Mouse (Mus musculus) urinary bladder, adult 2 months (tissue): ENCODE results near the gene Prpsap1. TPM values are rescaled to one million over a fixed set of nuclear protein-coding genes. Genes with fewer than 3 reads are reported as not detected.
"Not testable (repeated sequence)": the region's sequence is repeated elsewhere in the genome, so short reads cannot be mapped to it uniquely, and the experiment has no call there.

Source experiments
- DNase-seq: peaks from one replicate; pipeline ENCODE4 v3.0.0; 2022; ENCODE audit warnings: low spot score
- polyA plus RNA-seq: library from polyadenylated mRNA; depleted of rRNA; stranded (reverse); fragments of >200 nt; gene quantifications from 2 replicates; pipeline ENCODE4 v1.2.3, GENCODE M21; 2012

Gene Prpsap1
- polyA plus RNA-seq, 1 experiment, result 154 TPM

DNA sequence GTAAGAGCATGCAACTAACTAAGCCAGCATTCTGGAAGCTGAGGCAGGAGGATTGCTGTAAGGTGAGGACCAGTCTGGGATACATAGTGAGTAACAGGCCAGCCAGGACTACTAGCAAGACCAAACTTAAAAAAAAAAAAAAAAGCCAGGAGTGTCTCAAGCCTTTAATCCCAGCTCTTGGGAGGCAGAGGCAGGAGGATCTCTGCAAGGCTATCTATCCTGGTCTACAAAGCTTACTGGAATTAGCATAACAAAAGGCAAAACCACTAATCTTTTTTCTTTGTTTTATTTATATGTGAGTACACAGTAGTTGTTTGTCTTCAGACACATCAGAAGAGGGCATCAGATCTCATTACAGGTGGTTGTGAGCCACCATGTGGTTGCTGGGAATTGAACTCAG, 5.8 kb downstream of the Prpsap1 start:
- DNase-seq, result no peak

DNA sequence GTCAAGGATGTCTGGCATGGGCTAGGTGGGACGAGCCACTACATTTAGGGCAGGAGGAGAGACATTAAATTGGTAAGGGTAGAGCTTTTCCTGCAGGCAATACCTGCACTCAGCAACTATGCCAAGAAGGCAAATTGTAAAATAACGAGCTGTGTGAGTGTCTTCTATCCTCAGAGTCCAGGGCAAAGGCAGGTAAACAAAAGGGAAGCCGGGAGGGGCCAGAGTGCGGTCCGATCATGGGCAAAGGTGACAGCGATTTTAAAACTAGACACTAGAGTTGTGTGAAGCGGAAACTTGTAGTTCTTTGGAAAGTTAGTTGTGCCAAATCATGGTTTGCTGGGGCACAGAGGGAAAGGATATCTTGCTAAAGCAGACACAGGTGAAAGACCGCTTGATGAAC, 9.7 kb downstream of the Prpsap1 start:
- no peak for DNase-seq

DNA sequence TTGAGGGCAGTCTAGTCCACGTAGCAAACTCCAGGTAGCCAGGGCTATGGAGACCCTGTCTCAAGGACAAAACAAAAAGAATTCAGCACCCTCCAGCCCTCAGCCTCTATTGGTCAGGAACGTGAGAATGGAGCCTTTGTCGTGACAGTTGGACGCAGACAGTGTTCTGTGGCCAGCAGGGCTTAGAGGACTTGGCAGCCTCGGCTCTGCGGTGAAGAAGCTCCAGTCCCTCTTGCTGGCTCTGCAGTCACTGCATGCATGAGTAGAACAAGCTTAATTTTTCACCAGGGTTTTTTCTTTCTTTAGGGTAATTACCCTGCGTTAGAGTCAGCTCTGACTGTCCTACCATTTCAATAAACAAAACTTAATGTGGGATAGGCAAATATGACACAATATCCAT, 12.2 kb downstream of the Prpsap1 start:
- no peak for DNase-seq

DNA sequence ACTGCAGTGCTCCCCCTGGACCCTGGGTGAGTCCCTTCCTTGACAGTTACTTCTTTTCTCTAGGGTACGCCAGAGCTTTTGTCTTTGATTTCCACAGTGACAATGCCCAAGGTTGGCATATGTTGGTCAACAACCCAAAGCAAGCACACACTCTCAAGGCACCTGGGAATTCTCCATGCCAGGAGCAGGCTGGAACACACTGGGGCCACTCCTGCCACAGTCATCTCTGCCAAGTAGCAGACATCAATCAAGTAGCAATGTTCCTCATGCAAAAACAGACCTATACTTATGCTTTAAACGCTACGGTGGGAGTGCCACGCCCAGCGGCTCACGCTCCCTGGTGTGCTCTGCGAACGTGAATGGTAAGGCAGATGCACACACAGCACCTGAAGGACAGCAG, 13.0 kb downstream of the Prpsap1 start:
- no peak for DNase-seq

DNA sequence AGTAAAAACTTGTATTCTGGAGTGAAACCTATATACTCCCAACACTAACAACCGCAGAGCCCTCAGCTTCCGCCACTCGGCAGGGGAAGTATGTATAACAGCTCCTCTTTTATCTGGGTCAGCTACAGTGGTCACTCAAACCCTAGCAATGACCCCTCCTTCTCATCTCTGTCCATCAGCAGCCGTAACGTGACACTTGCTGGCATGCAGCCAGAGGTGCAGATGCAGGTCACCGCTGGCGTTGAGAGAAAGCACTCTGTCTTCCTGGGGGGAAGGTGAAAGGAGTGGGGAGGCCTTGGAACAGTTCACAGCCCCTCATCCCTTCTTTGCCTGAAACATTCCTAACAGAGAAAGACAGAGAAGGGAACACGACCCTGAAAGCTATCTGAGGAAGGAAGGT, 14.2 kb downstream of the Prpsap1 start:
- no peak for DNase-seq

DNA sequence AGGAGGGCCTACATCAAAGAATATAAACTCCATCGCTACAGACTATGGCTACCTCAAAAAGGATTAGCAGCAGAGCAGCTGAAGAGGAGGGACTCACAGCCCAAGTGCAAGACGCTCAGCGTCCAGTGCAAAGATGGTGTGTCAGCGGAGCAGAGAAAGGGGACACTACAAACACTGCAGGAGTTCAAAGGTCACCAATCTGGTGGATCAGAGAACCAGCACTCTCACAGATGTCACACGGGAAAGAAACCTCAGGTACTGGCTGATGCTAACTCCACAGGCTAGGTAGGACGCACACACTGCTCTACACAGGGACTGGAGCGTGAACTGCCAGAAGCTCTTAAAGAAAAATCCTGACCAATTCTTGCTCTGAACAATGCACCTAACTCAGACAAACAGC, 15.0 kb downstream of the Prpsap1 start:
- DNase-seq, result no peak

DNA sequence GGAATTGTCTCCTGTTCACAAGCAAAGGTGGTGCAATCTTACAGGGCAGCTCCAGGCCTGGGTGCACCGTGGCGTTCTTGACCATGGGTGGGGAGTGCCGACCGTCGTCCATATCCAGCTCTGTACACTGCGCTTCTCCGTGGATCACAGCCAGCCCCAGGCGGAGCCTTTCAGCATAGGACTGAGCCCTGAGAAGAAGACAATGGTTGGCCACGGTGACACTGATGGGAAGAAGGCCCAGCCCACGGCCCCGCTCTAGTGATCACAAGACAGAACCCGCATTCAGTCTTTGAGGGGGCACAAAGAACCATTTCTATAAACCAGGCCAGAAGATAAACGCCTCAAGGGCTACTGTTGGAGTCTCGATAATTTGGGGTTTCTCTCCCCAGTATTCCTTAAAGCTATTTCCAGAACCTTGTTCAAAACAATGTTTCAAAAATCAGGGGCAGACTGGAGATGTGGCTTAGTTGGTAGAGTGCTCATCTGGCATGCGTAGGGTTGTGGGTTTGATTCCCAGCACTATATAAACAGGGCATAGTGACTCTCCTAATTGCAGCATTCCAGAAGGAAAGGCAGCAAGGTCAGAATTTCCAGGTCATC, 16.7 kb downstream of the Prpsap1 start:
- no peak for DNase-seq

DNA sequence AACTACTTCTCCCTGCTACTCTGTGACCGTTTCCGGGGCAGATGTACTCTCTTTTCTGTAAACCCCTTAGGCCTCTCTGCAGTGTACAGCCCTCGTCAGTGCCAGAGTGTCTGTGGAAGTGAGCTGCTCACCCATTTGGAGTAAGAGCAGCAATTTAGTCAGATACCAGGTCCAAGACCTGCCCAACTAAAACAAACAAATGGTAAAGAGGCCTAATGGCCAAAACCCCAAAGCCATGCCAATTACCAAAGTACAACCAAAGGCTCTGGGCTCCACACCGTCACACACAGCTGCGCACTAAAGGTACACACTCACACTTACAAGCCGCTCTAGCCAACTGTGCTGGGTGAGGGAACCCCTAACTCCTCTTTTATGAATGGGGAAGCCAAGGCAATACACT, 17.3 kb downstream of the Prpsap1 start:
- DNase-seq, result no peak

DNA sequence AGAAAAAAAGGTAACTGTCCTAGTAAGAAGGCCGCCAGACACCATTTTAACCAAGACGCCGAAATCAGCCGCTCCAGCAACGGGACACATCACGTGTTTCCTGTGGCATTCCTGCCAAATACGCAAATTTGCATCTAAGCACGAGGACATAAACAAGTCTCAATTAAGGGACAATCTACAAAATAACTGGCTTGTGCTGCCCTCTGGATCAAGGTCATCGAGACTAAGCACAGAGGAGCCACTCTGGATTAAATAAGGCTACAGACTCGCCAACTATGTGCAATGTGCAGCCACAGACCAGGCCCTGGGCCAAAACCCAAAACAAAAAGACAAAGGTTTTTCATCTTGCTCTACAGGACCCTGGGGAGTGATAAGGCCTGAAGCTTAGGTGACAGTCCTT, 18.0 kb downstream of the Prpsap1 start:
- no peak for DNase-seq

DNA sequence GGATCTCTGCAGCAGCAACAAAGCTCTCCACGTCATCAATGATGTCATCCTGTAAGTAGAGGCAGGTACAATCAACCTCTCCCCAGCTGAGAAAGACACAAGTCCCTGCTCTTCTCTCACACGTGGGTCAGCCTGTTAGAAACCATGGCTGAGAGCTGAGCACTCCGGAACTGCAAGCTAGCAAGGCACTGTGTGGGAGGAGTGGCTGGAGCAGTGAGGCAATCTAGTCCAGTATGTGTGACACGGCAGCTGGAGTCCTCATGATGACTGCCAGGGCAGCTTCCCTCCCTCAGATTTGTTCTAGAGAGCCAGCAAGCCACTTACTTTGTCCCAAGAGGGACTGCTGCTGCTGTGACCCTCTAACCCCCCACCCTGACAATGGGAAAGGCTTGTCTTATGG, 21.7 kb downstream of the Prpsap1 start:
- no peak for DNase-seq

DNA sequence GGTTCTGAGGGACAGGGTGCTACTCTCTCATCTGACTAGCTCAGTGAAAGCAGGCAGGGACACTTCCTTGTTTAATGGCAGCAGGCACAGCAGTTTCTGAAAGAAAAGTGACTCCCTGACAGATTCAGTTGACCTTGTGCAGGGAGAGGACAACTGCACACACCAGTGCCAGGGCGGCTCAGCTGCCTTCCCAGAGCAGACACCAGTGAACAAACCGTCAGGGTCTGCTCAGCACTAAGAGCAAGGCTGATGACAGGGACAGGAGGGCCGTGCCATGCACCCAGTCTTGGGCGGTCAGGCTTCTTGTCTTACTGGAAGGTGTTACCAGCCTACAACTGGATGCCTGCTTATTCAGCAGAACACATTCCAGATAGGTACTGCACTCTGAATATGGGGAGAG, 23.1 kb downstream of the Prpsap1 start:
- no peak for DNase-seq

DNA sequence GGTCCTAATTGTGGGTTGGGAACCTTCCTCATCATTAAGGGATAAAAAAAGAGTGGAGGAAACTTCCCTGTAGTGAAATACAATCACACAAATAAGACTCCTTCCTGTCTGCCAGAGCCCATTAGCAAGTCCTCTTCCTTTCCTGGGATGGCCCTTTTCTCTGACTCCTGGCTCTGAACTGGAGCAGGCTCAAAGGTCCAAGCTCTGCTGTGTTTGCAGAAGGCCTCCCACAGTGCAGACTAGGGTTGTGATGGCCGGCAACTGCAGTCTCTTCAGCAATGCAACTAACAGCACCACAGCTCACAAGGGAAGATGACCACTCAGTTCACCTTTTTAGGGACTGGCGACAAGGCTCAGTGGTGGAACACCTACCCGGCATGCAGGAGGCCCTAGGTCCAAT, 23.8 kb downstream of the Prpsap1 start:
- DNase-seq, result no peak

DNA sequence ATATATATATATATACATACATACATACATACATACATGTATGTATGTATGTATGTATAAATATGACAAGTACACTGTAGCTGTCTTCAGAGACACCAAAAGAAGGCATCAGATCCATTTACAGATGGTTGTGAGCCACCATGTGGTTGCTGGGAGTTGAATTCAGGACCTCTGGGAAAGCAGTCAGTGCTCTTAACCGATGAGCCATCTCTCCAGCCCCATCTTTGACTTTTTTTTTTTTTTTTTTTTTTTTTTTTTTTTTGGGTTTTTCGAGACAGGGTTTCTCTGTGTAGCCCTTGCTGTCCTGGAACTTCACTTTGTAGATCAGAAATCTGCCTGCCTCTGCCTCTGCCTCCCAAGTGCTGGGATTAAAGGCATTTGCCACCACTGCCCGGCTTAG, 25.7 kb downstream of the Prpsap1 start:
- DNase-seq, result not testable (repeated sequence)

DNA sequence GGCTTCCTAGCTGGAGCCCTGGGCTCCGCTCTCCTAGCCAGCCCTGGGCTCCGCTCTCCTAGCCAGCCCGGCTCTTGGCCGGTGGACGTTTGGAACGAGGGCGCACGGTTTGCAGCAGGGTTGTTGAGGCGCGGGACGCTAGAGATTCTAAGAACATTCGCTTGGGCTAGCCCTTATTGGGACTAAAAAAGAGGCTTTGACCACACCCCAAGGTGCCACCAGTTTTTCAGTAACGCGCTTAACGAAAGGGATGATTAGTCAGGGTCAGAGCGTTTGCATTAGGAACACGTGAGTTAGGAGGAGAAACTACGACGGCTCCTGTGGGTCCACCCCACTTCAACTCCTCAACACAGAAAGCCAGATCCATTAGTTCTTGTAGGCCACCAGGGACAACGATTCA, 27.9 kb downstream of the Prpsap1 start, which contains the start of gene Qrich2:
TSS of gene Qrich2 (minus strand) at position 101 of the 400 bp plus-strand sequence.
- no peak for DNase-seq

DNA sequence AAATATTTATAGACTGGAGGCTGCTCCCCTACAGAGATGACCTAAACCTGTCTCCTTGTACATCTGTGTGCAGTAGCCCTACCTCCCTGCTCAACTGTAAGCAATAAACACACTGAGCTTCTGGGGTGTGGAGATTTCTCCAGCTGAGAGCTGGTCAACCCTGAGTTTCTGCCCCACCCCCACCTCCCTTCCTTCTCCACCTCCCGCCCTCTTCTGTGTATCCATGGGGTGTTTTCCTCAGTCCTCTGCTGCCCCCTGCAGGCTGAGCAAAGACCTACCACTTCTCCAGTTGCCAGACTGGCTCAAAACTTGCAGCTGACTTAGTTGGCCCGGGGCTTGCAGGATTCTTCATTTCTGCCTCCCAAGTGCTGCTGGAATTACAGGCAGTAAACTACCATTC, 30.2 kb downstream of the Prpsap1 start:
- peak; percentile 80 for DNase-seq

DNA sequence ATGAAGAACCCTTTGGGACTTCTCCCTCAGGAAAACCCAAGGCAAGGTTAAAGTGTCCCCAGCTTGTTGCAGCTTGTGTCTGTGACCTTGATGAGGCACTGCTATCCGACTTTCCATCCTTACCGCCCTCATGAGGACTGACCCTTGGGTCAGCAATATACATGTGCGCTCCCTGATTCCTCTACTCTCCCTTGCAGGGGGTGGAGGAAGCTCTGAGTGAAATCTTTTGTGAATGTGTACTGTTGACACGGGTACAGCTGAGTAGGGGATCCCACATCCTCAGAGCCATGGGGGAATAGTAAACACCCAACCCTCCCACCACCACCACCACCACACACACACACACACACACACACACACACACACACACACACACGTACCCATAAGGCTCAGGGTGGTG, 30.7 kb downstream of the Prpsap1 start:
- no peak for DNase-seq

DNA sequence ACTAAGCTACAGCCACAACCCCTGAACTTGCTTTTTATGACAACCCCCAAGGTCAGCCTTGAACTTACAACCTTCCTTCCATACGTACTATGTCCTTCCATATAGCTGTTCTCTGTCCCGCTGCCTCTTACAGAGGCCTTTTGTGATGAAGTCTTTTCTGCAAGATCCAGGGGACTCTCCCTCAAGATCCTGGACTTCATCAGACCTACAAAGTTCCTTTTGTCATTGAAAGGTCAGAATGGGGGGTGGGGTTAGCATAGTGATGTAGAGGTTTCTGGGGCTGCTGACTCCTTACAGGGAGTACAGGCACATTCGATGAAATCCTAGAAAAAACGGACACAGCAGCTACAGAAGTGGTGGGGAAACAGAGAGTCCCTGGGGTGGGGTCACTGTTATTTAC, 34.2 kb downstream of the Prpsap1 start:
- no peak for DNase-seq

DNA sequence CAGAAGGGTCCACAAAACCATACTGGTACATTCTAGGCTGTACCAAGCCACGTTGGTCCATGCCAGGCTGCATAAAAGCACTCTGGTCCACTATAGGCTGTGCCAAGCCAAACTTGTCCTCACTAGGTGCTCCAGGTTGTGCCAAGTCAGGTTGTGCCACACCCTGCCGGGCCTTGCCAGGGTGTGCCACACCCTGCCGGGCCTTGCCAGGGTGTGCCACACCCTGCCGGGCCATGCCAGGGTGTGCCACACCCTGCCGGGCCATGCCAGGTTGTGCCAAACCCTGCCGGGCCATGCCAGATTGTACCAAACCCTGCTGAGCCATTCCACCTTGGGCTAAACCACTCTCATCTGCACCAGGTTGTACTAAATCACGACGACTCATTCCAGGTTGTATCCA, 37.8 kb downstream of the Prpsap1 start:
- DNase-seq, result no peak

DNA sequence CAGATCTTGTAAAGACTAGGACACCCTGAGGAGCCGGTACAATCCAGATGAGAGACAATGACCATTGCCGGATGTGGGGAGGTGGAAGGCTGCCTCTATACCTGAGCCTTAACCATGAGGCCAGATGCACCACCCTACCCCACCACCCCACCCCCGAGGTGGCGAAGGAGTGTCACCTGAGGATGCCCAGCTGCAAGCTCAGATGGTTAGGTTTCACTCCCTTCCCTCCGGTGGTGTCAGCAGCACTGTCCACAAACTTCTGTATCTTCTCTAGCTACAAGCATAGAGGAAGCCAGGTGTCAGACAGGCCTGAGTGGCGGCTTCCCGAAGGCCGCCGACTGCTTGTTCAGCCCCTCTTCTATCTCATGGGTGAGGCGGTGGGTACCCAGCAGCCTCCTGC, 40.1 kb downstream of the Prpsap1 start:
- DNase-seq, result no peak

DNA sequence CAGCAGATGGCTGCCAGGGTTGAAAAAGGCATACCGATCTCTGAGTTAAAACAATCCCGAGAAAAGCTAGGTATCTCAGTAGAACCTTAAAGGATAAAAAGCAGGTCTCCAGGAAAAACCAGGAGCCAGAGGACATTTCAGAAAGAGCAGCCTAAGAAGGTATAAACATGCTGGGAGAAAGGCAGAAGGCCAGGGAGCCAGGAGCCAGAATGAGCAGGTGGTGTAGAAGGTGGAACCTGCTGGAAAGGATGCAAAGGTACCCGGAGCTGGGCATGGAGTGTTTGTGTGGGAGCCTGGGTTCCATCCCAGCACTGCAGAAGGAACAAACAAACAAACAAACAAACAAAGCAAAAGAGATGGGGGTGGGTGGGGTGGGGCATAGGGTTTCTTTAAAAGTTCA, 44.7 kb downstream of the Prpsap1 start:
- DNase-seq, result no peak

DNA sequence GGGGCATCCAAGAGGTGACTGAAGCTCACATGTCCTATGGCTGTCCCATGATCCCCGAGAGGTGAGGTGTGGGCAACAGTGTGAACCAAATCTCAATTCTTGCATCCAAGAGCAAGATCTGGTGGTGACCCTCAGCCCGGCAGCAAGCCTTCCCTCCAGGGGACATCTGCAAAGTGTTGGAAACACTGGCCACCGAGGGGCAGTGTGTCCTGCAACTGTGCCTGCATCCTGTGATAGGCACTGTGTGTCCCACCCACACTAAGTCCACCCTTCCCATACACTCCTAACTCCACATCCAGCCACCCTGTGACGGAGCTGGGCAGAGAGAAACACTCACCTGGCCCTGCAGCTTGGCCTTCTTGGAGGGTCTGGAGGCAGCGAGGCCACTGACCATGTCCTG, 46.2 kb downstream of the Prpsap1 start:
- DNase-seq, result no peak

DNA sequence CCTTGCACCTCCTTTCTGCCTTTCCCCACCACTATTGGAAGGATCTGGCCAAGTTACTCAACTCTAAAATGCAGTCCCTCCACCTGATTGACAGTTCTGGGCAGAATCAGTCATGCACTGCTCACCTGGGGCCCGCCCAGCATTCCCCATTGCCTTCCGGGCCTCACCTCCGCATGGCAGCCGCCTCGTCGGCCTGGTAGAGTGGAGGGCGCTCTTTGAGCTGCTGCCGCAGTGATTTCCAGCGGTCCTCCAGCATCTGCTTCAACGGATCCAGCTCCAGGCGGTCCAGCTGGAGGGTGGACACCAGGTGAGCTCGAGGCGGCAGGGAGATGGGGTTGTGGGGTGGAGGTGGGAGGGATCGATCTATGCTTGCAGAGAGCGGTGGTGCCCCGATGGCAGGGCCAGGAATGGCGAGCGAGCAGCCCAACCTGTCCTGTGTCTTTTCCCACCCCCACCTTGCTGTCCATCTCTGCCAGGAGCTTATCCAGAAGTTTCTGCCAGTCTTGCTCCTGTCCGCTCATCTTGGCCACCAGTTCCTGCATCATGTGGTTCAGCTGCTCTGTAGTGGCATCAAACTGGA, 47.6 kb downstream of the Prpsap1 start:
- no peak for DNase-seq

DNA sequence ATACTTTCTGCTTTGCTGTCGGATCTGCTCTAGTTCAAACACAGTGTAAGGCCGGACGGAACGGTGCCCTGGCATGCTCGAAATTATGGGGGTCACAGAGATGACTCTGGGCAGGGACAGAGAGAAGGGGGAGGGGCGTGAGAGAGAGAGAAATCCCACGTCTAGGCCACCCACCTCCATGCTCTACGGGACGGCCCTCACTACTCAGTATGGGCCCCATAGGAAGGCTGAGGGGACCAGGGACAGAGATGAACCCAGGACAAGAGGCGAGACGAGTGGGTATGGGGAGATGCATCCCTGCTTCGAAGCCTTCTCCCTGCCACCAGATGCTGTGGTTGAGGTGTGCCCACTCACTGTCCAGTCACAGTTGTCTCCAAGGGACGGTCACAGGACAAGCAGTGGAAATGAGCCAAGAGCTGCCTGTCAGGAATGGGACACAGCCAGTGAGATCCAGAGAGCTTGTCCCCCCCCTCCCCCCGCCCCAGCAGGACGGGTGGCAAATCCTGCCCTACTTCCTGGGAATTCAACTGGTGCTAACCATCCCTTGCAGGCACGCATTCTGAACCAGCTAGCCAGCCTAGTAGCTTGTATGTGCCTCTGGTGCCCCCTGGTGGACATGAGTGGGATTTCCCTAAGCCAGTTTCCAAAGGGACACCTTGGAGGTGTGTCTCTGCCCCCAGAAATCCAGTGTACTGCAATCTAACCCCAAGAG, 48.2 kb downstream of the Prpsap1 start:
- peak; percentile 92 for DNase-seq

DNA sequence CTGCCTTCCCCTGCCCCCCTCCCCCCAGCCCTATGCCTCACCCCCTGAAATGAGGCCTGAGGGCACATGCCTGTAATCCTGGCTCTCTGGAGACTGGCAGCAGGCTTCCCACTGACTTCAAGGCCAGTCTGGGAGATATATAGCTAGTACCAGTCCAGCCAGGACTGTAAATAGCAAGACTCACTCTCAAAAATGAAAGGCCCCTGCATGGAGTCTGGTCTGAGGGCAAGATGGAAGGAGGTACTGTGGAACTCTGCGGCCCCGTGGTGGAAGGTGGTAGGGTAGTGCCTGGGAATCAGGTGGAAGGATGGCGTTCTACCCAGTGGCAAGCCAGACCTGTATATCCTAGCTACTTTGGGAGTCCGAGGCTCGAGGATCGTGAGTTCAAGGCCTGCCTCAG, 50.1 kb downstream of the Prpsap1 start:
- DNase-seq, result no peak
